Mouse (Mus musculus) erythroblast, embryonic 14.5 days (primary cell): Measurements from ENCODE around the gene Rai14.

ENCODE experiments used
- GATA1 ChIP-seq: IDR thresholded peaks from 2 replicates; pipeline ENCODE4 v1.6.1; 2012; ENCODE audit warnings: low read length, inconsistent platforms, mixed read lengths
- TAL1 ChIP-seq: IDR thresholded peaks from 3 replicates; pipeline ENCODE4 v1.6.1; 2012; ENCODE audit warnings: low read length, inconsistent platforms, mixed read lengths

DNA sequence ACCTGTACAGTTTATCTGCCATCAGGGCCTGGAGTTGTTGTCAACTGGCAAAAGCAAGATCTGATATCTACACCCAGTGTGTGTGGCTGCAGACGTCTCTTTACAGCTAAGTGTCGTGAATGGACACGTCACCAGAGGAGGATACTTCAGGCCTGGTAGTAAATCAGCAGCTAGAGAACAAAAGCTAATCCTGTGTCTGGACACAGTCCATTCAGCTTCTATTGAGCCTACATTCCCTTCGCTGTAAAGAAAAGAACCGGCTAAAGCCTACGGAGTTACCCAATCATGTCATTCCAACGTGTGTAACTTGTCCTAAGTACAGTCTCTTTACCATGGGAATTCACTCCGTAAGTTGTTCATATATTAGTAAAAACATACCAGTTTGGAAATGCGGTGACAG, 103.4 kb downstream of the Rai14 start:
- no peak for TF ChIP-seq GATA1
- TF ChIP-seq TAL1: no peak
